Mouse (Mus musculus) liver, embryonic 11.5 days (tissue): ENCODE measurements around the gene Dclre1a. TPM values are rescaled to one million over a fixed set of nuclear protein-coding genes. Genes with fewer than 3 reads are reported as not detected.
A peak's percentile ranks its signal among the peaks of the same experiment; 100 is the strongest.

ENCODE experiments used
- ATAC-seq: fragments of 200-750 bp; cut with Nextera tagmentation; replicated peaks from 2 replicates; pipeline ENCODE4 v1.8.0; 2017; ENCODE audit warnings: moderate number of reproducible peaks, mild to moderate bottlenecking, moderate TSS enrichment, moderate library complexity; ENCODE audit not compliant: low FRiP score
- DNase-seq: peaks from one replicate; pipeline ENCODE4 v3.0.0-alpha.2; 2017; ENCODE audit warnings: low spot score
- H3K27ac ChIP-seq: fragments of 300-500 bp; sonication (generic); 2 replicates; pipeline ENCODE4 v1.5.1; 2014; ENCODE audit warnings: mild to moderate bottlenecking, low read depth, low read length, control low read depth
- H3K27me3 ChIP-seq: fragments of 300-500 bp; sonication (generic); replicated peaks from 2 replicates; pipeline ENCODE4 v1.6.1; 2014; ENCODE audit warnings: low read length, mixed read lengths; ENCODE audit not compliant: control insufficient read depth, insufficient read depth
- H3K36me3 ChIP-seq: fragments of 300-500 bp; sonication (generic); 2 replicates; pipeline ENCODE4 v1.6.1; 2014; ENCODE audit warnings: mild to moderate bottlenecking, low read length, moderate library complexity, mixed read lengths; ENCODE audit not compliant: control insufficient read depth, insufficient read depth
- H3K4me1 ChIP-seq: fragments of 300-500 bp; sonication (generic); replicated peaks from 2 replicates; pipeline ENCODE4 v1.6.1; 2014; ENCODE audit warnings: low read length, mixed read lengths; ENCODE audit not compliant: control insufficient read depth, insufficient read depth
- H3K4me2 ChIP-seq: fragments of 300-500 bp; sonication (generic); 2 replicates; pipeline ENCODE4 v1.6.1; 2014; ENCODE audit warnings: mild to moderate bottlenecking, control low read depth, moderate library complexity
- H3K4me3 ChIP-seq: fragments of 300-500 bp; sonication (generic); 2 replicates; pipeline ENCODE4 v1.5.1; 2014; ENCODE audit warnings: low read depth, low read length, control low read depth
- H3K9ac ChIP-seq: fragments of 300-500 bp; sonication (generic); 2 replicates; pipeline ENCODE4 v1.6.1; 2014; ENCODE audit warnings: low read depth, low read length, control low read depth
- H3K9me3 ChIP-seq: fragments of 300-500 bp; sonication (generic); 2 replicates; pipeline ENCODE4 v1.6.1; 2016; ENCODE audit warnings: low read length, inconsistent platforms, mixed read lengths; ENCODE audit not compliant: control insufficient read depth
- WGBS: fragments of 180-500 bp; shearing (Covaris S2); extraction: QIAGEN DNeasy Blood & Tissue Kit; methylation state at CpG from one replicate; pipeline ENCODE4 v1.1.7; 2014; 5-methylcytosine and 5-hydroxymethylcytosine counted together
- polyA plus RNA-seq: library from polyadenylated mRNA; unstranded; fragments of >200 nt; fragmentation: Nextera tagmentation; extraction: Ambion mirVana; gene quantifications from 2 replicates; pipeline ENCODE4 v1.2.1, GENCODE M21; 2014

Dclre1a gene
- polyA plus RNA-seq, 1 experiment from 2014 or later = 25.7 TPM

DNA sequence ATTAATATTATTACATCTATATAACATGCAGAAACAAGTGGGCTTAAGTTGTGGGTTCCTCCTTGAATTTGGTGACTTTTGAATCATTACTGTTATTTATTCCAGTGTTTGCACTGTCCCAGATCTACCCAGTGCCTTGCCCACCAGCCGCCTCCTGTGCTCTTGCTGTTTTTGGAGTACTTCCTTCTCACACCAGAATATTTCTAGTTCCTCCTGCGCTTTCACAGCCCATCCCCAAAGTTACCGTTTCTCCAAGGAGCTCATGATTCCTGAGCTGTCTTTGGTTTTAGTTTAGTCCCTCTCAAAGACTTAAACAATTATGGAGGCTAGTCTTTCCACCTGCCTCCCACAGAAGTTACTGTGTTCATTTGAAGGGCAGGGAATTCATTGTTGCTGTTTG is 15.4 kb upstream of the Dclre1a start:
- Histone ChIP-seq H3K36me3 (peaks cover 2% of the 10 kb centered on the region; the same call in 1 of the 2 replicates), H3K4me2 (no peak overlapping the region), H3K4me3 (no peak overlapping the region), H3K4me1 (peaks cover 9% of the 10 kb centered on the region; the same call in 1 of the 2 replicates), H3K27me3 (no peaks in the 10 kb centered on the region), H3K9ac (no peak overlapping the region), H3K9me3 (no peaks in the 10 kb centered on the region), H3K27ac (no peak overlapping the region)
- DNase-seq (no peak), ATAC-seq (no peak)
- WGBS = 79% methylated on average over 3 of the region's 3 CpGs

DNA sequence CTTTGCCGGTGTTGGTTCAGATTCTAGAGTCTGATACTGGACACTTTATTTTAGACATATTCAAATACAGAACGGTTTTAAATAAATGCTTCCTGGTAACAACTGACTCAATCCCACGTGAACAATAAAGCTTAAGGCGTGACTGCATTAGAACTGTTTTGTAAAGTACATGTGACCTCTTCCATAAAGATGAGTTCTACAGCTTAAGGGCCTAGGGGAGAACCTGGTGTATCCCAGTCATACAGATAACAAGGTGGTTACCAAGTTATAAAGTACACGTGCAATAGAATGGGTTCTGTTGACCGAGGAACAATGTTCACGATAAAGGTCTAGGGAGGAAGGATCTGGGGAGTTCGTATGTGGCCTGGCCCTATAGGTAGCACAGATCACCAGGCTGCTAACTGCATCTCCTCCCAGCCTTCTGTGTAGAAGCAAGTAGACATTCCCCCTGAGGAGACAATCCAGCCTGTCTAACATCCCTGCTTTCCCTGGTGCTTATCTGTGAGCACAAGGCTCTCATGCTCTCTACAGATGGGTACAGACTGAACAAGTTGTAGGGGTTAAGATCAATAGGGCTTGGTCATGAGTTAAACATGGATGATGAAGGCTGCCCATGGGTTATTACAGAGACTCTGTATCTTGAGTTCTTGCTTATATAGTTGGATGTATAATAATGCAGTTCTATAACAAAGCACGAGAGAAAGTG is 14.6 kb upstream of the Dclre1a start:
- H3K4me1 ChIP-seq = peaks cover 9% of the 10 kb centered on the region; the same call in 1 of the 2 replicates
- H3K27ac ChIP-seq = no peak overlapping the region
- DNase-seq (no peak), ATAC-seq (peak; percentile 57)
- no peaks in the 10 kb centered on the region for H3K27me3 ChIP-seq
- H3K4me2 ChIP-seq = no peak overlapping the region
- no peak overlapping the region for H3K9ac ChIP-seq
- no peak overlapping the region for H3K4me3 ChIP-seq
- WGBS = 87% methylated on average over 9 of the region's 9 CpGs
- no peaks in the 10 kb centered on the region for H3K9me3 ChIP-seq
- peaks cover 2% of the 10 kb centered on the region; the same call in 1 of the 2 replicates for H3K36me3 ChIP-seq

DNA sequence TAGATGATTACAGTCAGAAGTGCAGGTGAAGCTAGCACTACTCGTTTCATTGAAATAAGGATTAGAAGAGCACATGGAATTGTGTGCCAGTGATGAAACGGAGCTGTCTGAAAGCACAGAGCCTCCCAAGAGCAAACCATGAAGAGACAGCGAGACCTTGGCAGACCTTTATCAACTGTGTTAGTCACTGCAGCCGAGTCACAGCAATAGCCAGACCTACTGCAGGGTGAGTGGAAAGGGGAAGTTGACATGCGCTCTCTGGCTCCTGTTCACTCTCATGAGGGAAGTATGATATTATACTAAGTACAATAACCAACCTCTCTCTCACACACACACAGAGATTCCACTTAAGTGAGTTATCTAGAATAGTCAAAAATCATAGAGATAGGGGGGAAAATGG is 8.0 kb upstream of the Dclre1a start:
- ATAC-seq = no peak
- WGBS = 61% methylated on average over 5 of the region's 5 CpGs
- Histone ChIP-seq H3K27me3 (no peaks in the 10 kb centered on the region), H3K36me3 (peaks cover 19% of the 10 kb centered on the region), H3K4me3 (no peak overlapping the region), H3K27ac (no peak overlapping the region), H3K9ac (no peak overlapping the region), H3K4me2 (no peak overlapping the region), H3K4me1 (no peaks in the 10 kb centered on the region), H3K9me3 (no peaks in the 10 kb centered on the region)
- no peak for DNase-seq

DNA sequence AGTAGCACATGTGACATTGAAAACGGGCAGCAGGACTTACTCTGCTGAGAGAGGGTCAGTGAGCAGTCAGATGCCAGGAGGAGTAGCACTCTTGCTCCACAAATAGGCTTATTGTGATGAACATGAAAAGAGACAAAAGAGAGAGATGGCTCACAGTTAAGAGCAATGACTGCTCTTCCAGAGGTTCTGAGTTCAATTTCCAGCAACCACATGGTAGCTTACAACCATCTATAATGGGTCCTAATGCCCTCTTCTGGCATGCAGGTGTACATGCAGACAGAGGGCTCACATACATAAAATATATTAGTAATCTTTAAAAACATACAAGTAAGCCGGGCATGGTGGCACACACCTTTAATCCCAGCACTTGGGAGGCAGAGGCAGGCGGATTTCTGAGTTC is 5.2 kb upstream of the Dclre1a start:
- no peak for DNase-seq

DNA sequence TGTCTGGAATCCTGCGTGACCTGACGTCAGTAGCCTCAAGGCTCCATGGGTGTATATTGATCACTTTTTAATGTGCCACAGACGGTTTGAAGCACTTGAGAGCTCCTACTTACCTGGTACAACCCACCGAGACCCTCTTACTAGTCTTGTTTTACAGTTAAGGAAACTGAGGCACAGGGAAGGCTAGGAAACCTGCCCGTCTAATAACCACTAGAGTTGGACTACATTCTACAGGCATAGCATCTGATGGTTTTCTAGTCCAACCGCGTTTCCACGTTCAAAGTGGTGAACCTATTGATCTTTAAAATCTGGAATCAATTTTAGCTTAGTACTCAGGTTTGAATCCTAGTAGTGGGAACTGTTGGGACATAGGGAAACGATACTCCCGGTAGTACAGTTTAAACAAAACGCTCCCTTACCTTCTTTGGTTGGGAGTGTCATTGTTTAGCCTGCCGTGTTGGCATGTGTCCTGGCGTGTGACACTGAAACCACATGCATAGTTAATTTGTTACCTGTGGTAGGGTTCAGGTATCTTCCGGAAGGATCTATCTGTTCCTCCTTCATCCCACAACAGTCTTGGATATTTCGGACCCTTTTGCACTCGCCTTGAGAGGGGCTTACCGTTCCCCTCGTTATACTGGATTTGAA is 1.1 kb upstream of the Dclre1a start:
- no peaks in the 10 kb centered on the region for H3K27me3 ChIP-seq
- peaks cover 17% of the 10 kb centered on the region for H3K36me3 ChIP-seq
- H3K9me3 ChIP-seq = no peaks in the 10 kb centered on the region
- ATAC-seq = no peak
- H3K27ac ChIP-seq = peak overlapping the region; percentile 95
- H3K9ac ChIP-seq = peak overlapping the region; percentile 92
- H3K4me2 ChIP-seq = peak overlapping the region; percentile 79
- WGBS = 24% methylated on average over 18 of the region's 18 CpGs
- peaks cover 9% of the 10 kb centered on the region for H3K4me1 ChIP-seq
- H3K4me3 ChIP-seq = peak overlapping the region; percentile 86
- no peak for DNase-seq

More for the DNA sequence above, 5.2 kb upstream of the Dclre1a start:
- 89% methylated on average over 3 of the region's 3 CpGs for WGBS
- no peaks in the 10 kb centered on the region for H3K9me3 ChIP-seq
- peaks cover 4% of the 10 kb centered on the region for H3K4me1 ChIP-seq
- no peak overlapping the region for H3K27ac ChIP-seq
- no peak overlapping the region for H3K4me2 ChIP-seq
- no peak overlapping the region for H3K9ac ChIP-seq
- H3K27me3 ChIP-seq = no peaks in the 10 kb centered on the region
- ATAC-seq = no peak
- no peak overlapping the region for H3K4me3 ChIP-seq
- peaks cover 17% of the 10 kb centered on the region for H3K36me3 ChIP-seq

DNA sequence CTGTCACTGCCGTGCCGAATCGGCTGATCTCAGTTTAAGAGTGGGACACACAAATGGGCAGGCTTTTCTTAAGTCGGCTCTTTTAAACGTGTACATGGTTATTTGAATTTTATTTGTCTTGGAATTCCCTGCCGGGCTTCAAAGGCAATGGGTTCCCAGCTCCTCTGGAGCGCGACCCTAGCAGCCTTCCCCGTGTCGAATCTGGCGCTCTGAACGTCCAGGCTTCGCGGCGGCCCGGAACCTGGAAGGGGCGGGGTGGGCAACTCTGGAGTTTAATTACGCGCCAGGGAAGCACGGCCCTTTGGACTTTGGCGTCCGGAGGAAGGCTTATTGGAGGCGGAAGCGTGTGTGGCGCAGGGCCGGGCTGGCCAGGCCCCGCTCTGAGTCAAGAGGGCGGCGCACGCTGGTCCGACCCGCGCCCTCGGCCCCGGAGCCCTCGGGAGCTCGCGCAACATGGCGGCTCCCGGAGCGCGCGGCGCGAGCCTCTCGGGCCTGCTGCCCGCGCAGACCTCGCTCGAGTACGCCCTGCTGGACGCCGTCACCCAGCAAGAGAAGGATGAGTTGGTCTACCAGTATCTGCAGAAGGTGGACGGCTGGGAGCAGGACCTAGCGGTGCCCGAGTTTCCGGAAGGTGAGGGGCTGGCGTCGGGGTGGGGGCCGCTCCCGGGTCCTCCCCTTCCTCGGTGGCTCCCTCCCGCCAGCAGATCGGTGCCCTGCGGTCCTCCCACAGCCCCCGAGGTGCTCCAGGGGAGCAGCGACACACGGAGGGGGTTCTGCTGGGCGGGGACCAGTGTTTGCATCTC is 409 bp upstream of the Dclre1a start, which contains the start of gene Nhlrc2:
TSS of gene Nhlrc2 (plus strand) at position 32 of the 803 bp plus-strand sequence.
- Histone ChIP-seq H3K9me3 (no peaks in the 10 kb centered on the region), H3K4me2 (peak within 1 kb of the TSS; percentile 79), H3K36me3 (peaks cover 17% of the 10 kb centered on the region), H3K27ac (peak within 1 kb of the TSS; percentile 95), H3K4me3 (peak within 1 kb of the TSS; percentile 86), H3K9ac (peak within 1 kb of the TSS; percentile 92), H3K27me3 (no peaks in the 10 kb centered on the region), H3K4me1 (peaks cover 10% of the 10 kb centered on the region)
- WGBS = under 1% methylated on average over 69 of the region's 69 CpGs
- ATAC-seq (peak; percentile 84), DNase-seq (peak; percentile 86)

DNA sequence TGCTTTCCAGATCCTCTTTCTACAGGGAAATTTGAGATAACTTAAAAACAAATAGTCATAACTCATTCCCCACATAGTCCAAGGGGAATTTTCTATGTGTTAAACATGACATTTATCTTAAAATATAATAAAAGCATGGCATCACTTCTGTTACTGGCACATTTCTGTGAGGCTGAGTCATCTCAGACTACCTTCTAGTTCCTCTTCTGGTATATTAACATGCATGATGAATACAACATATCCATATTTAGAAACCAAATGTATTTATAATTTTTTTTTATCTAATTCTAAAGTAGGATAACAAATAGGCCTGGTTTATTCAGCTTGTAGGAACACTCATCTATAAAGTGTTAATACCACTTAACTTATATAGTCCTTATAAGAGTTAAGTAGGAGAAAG is 2.0 kb downstream of the Dclre1a start:
- DNase-seq (no peak), ATAC-seq (no peak)
- Histone ChIP-seq H3K4me3 (no peak overlapping the region), H3K9me3 (no peaks in the 10 kb centered on the region), H3K4me2 (peak overlapping the region; percentile 79), H3K9ac (no peak overlapping the region), H3K4me1 (peaks cover 13% of the 10 kb centered on the region), H3K27me3 (no peaks in the 10 kb centered on the region), H3K36me3 (0 out of 2 replicates have a peak, but pooled peaks cover 2% of the 10 kb centered on the region), H3K27ac (no peak overlapping the region)

DNA sequence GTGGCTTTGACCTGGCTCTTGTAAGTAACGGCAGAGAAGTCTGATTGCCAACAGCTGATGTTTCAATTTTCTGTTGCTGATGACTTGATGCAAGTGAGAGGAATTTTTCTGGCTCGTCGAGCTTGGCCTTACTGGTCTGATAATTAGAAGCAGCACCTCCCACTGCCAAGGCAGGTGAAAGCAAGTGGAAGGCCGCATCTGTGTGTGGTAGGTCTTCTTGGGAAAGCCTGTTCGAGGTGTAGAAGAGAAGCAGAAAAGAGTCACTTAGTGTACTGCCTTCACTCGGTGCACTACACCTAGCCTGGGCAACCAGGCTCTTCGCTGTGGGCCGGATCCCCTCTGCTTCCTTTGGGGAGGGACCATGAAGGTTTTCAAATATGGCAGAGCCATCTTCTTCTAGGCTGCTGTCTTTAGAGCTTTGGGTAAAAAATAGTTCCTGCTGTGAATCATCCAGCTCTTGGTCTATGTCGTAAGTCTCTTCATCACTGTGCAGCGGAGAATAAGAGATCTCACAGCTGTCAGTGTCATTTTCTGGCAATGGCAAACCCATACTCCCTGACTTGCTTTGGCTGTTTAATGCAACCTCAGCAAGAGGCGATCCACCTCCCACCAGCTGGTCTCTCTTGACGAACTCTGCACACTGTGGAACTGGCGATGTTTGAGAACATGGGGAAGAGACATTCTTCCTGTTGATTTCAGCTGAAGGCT is 3.2 kb downstream of the Dclre1a start:
- no peak for ATAC-seq
- Histone ChIP-seq H3K9me3 (no peaks in the 10 kb centered on the region), H3K36me3 (peaks cover 6% of the 10 kb centered on the region; the same call in 1 of the 2 replicates), H3K27ac (no peak overlapping the region), H3K9ac (no peak overlapping the region), H3K4me3 (no peak overlapping the region), H3K4me1 (peaks cover 13% of the 10 kb centered on the region), H3K4me2 (no peak overlapping the region), H3K27me3 (no peaks in the 10 kb centered on the region)
- no peak for DNase-seq
- 92% methylated on average over 13 of the region's 13 CpGs for WGBS
